Mouse (Mus musculus): ENCODE measurements around the gene Prg2.

DNA sequence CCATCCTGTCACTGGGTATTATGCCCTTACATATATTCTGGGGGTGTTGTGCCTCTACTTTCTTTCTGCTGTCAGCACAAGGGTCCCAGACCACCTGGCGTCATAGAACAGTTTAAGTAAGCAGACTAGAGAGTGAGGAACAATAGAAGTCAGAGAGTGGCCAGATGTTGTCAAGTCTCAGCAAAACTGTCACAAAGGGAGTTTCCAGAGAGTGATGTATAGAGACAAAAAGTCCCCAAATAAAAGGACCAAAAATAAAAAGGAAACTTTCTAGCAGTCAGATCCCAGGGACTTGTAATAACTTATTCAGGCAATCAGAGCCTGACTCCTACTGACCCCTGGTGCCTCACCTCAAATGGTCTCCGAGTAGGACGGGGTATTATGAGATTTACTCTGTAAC is 18.4 kb upstream of the Prg2 start:
- TF ChIP-seq GATA1 (IDR thresholded peaks at IDR 0.05; ENCODE audit: low read length): no peak
- TF ChIP-seq TAL1 (IDR thresholded peaks at IDR 0.05; ENCODE audit: low read length): no peak

Data from erythroblast, embryonic 14.5 days (primary cell).